Mouse (Mus musculus): ENCODE measurements at regions not wholly inside any gene's neighbourhood (a gene's known extent, or its start where the extent isn't known, plus 50 kb on each side); places are given as distances from the start of the nearest gene placed in this dataset.
A peak's percentile ranks its signal among the peaks of the same experiment; 100 is the strongest.

- no peak for DNase-seq
Measured at GRCm38 (mm10) chr2:57185151-57185550, 52.3 kb upstream of the Gpd2 start.

- peak; percentile 30 for DNase-seq
Measured at GRCm38 (mm10) chr2:57183108-57183507, 54.3 kb upstream of the Gpd2 start.

DNA sequence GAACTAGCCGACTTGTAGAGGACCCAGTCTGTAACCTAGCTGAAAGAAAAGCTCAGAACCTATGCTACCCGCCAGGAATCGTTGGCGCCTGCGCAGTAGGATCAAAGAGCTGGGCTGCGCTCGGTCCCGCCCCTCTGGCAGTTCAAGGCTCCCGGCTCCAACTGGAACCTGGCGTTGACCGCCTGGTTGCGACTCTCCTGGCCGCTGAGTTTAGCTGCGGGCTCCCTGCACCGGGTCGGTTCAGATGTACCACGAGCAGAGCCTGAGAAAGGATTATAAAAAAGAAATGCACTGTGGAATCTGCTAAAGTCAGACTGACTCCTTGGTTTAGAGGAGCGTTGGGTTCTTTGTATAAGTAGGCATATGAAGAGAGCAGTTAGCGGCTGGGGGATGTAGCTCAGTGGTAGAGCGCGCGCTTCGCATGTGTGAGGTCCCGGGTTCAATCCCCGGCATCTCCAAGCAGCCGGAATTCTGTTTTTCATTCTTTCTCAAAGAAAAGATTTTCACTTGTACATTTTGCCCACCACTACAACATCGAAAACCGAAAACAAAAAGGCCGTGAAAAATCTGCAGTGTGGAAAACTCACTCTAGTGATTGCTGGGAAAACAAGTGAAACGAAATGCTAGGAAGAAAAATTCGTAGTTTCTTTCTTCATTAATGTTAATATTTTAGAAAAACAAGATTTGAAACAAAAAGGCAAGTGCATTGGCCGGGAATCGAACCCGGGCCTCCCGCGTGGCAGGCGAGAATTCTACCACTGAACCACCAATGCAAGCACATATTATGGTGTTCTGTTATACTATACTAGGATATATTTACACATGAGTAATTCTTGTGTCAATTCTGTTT lies 55.5 kb upstream of the Gpd2 start:
- peak; percentile 98 for DNase-seq

DNA sequence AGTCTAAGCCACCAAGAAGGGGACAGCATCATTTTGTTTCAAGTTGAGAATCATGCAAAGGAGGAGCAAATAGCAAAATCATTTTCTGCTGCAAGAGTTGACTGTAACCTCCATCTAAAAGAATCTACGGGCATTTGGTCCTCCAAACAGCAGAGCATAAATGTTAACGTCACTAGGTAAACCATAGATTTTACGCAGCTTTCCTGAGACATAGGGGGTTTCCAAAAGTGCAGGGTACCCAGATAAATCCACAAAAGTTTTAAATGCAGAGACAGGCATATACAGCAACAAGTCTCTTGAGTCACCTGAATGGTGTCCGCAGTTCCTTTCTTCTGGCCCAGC lies 56.1 kb upstream of the Gpd2 start:
- DNase-seq = no peak

DNA sequence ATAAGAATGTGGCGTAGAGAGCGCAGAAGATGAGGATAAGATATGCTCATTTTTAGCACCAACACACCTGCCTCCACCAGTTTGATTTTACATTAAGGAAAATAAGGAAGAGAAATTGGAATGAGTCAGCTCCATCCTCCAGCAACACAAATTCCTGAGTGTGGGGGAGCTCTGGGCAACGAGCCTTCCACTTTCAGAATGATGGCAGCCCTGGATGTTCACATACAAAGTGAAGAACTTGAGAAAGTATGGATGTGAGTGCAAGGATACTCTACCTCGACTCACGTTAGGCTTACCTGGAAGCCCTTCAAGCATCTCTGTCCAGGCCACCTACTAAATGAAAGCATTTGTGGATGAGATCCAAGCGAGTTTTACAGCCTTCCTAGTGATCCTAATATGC lies 54.3 kb upstream of the Nr4a2 start:
- DNase-seq = no peak

DNA sequence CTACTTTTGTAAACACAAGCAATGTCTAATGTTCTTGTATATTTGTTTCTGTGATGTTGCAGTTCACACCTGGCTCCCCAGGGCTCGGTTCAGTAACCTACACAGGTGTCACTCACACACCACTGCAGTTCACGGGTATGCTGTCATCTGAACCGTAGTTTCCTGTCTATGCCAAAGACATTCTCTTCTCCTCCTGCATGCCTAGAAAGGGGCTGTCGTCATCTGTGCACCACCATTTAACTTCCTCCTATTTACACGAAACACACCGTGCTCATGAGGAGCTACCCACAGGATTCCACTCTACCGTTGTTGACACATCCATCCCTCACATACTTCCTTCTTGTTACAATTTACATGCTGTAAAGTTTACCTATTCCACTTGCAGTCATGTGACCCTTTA lies 52.7 kb upstream of the Nr4a2 start:
- no peak for DNase-seq

DNA sequence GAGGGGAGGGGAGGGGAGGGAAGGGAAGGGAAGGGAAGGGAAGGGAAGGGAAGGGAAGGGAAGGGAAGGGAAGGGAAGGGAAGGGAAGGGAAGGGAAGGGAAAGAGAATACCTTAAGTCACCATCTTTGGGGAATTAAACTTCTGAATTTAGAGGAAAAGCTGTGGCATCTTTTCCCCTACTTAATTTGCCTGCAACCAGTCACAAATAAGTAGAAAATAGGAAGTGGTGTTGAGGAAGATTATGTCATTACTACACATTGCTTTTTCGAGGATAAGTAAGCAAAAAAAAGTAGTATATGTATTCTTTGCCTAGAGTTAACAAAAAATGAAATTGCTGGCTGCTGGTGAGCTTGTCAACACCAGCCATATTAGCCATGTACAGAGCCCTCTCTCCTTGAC lies 51.4 kb upstream of the Nr4a2 start:
- no peak for DNase-seq

Data from cerebellum, adult 9-11 months (tissue).